Mouse (Mus musculus) kidney, postnatal 0 days (tissue): ENCODE data around the gene Pdlim7. TPM values are rescaled to one million over a fixed set of nuclear protein-coding genes. Genes with fewer than 3 reads are reported as not detected.

ENCODE experiments used
- ATAC-seq: fragments of 200-750 bp; cut with Nextera tagmentation; replicated peaks from 2 replicates; pipeline ENCODE4 v1.8.0; 2017; ENCODE audit warnings: low read depth, moderate number of reproducible peaks, moderate TSS enrichment, moderate library complexity; ENCODE audit not compliant: low FRiP score
- DNase-seq: peaks from one replicate; pipeline ENCODE4 v3.0.0-alpha.2; 2016; ENCODE audit warnings: low spot score
- H3K27ac ChIP-seq: fragments of 300-500 bp; sonication (generic); 2 replicates; pipeline ENCODE4 v1.5.1; 2014; ENCODE audit warnings: mild to moderate bottlenecking
- H3K27me3 ChIP-seq: fragments of 300-500 bp; sonication (generic); 2 replicates; pipeline ENCODE4 v1.6.1; 2014; ENCODE audit warnings: low read length, mixed read lengths; ENCODE audit not compliant: insufficient read depth
- H3K36me3 ChIP-seq: fragments of 300-500 bp; sonication (generic); 2 replicates; pipeline ENCODE4 v1.6.1; 2014; ENCODE audit warnings: low read length, mixed read lengths; ENCODE audit not compliant: insufficient read depth
- H3K4me1 ChIP-seq: fragments of 300-500 bp; sonication (generic); replicated peaks from 2 replicates; pipeline ENCODE4 v1.6.1; 2014; ENCODE audit warnings: antibody characterized with exemption, low read length, mixed read lengths; ENCODE audit not compliant: insufficient read depth
- H3K4me2 ChIP-seq: fragments of 300-500 bp; sonication (generic); 2 replicates; pipeline ENCODE4 v1.6.1; 2014; ENCODE audit warnings: mild to moderate bottlenecking, low read length, moderate library complexity, mixed read lengths
- H3K4me3 ChIP-seq: fragments of 300-500 bp; sonication (generic); replicated peaks from 2 replicates; pipeline ENCODE4 v1.5.1; 2014; ENCODE audit warnings: low read depth, low read length
- H3K9ac ChIP-seq: fragments of 300-500 bp; sonication (generic); 2 replicates; pipeline ENCODE4 v1.6.1; 2014; ENCODE audit warnings: low read depth, low read length
- H3K9me3 ChIP-seq: fragments of 300-500 bp; sonication (generic); replicated peaks from 2 replicates; pipeline ENCODE4 v1.6.1; 2016; ENCODE audit warnings: low read length, inconsistent platforms, mixed read lengths
- CTCF ChIP-seq: IDR thresholded peaks from 2 replicates; pipeline ENCODE4 v1.5.1; 2016; ENCODE audit warnings: antibody characterized with exemption, low read depth, mild to moderate bottlenecking, moderate library complexity
- WGBS: fragments of 180-500 bp; shearing (Covaris S2); extraction: QIAGEN DNeasy Blood & Tissue Kit; methylation state at CpG from one replicate; pipeline ENCODE4 v1.1.7; 2014; 5-methylcytosine and 5-hydroxymethylcytosine counted together
- polyA plus RNA-seq: library from polyadenylated mRNA; unstranded; fragments of >200 nt; fragmentation: Nextera tagmentation; extraction: Ambion mirVana; gene quantifications from 2 replicates; pipeline ENCODE4 v1.2.1, GENCODE M21; 2015

The Pdlim7 gene
- polyA plus RNA-seq, 1 experiment from 2014 or later: 112 TPM

GRCm38 (mm10) chr13:55462965-55463364, 50.5 kb downstream of the Pdlim7 start:
- H3K4me3 ChIP-seq: no peak overlapping the region
- no peak overlapping the region for H3K27ac ChIP-seq
- no peak overlapping the region for H3K9ac ChIP-seq
- no peak overlapping the region for H3K4me2 ChIP-seq
- ATAC-seq: no peak
- 45% methylated on average over 2 of the region's 2 CpGs for WGBS
- peaks cover 12% of the 10 kb centered on the region; the same call in 1 of the 2 replicates for H3K4me1 ChIP-seq
- DNase-seq: no peak
- no peak for TF ChIP-seq CTCF
- no peaks in the 10 kb centered on the region for H3K27me3 ChIP-seq
- peaks cover 26% of the 10 kb centered on the region for H3K36me3 ChIP-seq
- H3K9me3 ChIP-seq: no peaks in the 10 kb centered on the region

- Histone ChIP-seq H3K9ac (no peak overlapping the region), H3K4me2 (no peak overlapping the region), H3K27ac (no peak overlapping the region), H3K9me3 (no peaks in the 10 kb centered on the region), H3K27me3 (no peaks in the 10 kb centered on the region), H3K4me3 (no peak overlapping the region), H3K4me1 (no peaks in the 10 kb centered on the region), H3K36me3 (peaks cover 52% of the 10 kb centered on the region)
- WGBS: 90% methylated on average over 16 of the region's 16 CpGs
- TF ChIP-seq CTCF: no peak
- no peak for ATAC-seq
- DNase-seq: no peak
Observed at GRCm38 (mm10) chr13:55451785-55452549, 61.5 kb downstream of the Pdlim7 start.

- no peak overlapping the region for H3K9ac ChIP-seq
- H3K27me3 ChIP-seq: no peaks in the 10 kb centered on the region
- peaks cover 4% of the 10 kb centered on the region for H3K4me1 ChIP-seq
- H3K9me3 ChIP-seq: no peaks in the 10 kb centered on the region
- H3K27ac ChIP-seq: no peak overlapping the region
- ATAC-seq (no peak), DNase-seq (no peak)
- H3K4me3 ChIP-seq: no peak overlapping the region
- TF ChIP-seq CTCF: no peak
- 90% methylated on average over 10 of the region's 10 CpGs for WGBS
- peaks cover 49% of the 10 kb centered on the region for H3K36me3 ChIP-seq
- no peak overlapping the region for H3K4me2 ChIP-seq
Observed at GRCm38 (mm10) chr13:55451296-55451695, 62.2 kb downstream of the Pdlim7 start.

DNA sequence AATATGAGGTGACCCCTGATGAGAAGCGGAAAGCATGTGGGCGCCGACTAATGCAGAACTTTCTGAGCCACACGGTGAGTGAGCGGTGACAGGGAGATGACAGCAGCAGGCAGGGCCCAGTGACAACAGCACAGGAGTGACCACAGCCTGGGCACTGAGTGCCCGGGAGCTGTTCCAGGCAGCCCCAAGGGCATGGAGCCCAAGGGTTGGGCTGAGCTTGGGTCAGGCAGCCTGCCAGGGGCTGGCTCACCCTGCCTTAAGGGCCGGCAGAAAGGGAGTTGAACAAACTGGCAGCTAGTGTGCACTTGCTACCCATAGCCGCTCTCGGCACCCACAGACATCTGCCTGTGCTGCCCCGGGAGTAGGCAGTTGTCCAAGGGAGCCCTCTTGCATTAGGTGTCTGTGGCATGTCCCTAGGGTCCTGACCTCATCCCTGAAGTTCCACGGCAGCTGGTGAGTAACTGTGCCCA, 62.9 kb downstream of the Pdlim7 start:
- H3K4me3 ChIP-seq: no peak overlapping the region

DNA sequence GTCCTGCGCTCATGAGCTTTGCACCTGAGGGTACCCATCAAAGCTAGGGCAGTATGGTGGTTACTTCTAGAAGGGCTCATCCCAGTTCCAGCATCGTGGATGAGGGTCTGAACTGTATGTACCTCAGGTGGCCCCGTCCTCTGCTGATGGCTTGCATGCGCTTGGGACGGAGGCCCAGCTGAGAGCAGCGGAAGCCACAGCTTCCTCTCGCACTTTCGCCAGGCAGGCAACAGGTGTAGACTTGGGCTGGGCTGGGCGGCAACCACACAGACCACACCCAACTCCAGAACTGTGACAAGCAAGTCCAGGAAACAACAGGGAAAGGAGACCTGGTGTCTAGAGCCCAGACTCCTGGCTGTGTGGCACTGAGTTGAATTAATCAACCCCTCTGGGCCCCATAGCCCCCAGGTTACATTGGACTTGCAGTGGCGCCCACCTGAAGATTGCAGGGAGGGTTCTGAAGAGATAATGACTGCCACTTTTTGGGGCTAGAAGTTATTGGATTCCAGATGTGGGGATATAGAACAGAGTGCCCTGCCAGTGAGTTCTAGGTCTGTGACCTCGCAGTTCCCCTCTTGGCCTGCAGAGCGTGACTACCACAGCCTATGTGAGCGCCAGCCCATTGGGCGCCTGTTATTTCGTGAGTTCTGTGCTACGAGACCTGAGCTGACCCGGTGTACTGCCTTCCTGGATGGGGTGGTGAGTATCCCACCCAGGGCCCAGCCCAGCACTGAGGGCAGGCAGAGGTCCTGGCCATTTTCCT, 63.6 kb downstream of the Pdlim7 start:
- TF ChIP-seq CTCF: no peak
- Histone ChIP-seq H3K27me3 (no peaks in the 10 kb centered on the region), H3K4me1 (peaks cover 9% of the 10 kb centered on the region), H3K36me3 (peaks cover 41% of the 10 kb centered on the region), H3K27ac (no peak overlapping the region), H3K9ac (no peak overlapping the region), H3K4me3 (no peak overlapping the region), H3K9me3 (no peaks in the 10 kb centered on the region), H3K4me2 (no peak overlapping the region)
- WGBS: 87% methylated on average over 17 of the region's 17 CpGs
- ATAC-seq (no peak), DNase-seq (no peak)

More for the DNA sequence above, 62.9 kb downstream of the Pdlim7 start:
- no peak for TF ChIP-seq CTCF
- 88% methylated on average over 11 of the region's 11 CpGs for WGBS
- peaks cover 9% of the 10 kb centered on the region for H3K4me1 ChIP-seq
- H3K9ac ChIP-seq: no peak overlapping the region
- H3K4me2 ChIP-seq: no peak overlapping the region
- H3K36me3 ChIP-seq: peaks cover 44% of the 10 kb centered on the region
- no peaks in the 10 kb centered on the region for H3K27me3 ChIP-seq
- no peak for ATAC-seq
- DNase-seq: no peak
- H3K27ac ChIP-seq: no peak overlapping the region
- H3K9me3 ChIP-seq: no peaks in the 10 kb centered on the region

DNA sequence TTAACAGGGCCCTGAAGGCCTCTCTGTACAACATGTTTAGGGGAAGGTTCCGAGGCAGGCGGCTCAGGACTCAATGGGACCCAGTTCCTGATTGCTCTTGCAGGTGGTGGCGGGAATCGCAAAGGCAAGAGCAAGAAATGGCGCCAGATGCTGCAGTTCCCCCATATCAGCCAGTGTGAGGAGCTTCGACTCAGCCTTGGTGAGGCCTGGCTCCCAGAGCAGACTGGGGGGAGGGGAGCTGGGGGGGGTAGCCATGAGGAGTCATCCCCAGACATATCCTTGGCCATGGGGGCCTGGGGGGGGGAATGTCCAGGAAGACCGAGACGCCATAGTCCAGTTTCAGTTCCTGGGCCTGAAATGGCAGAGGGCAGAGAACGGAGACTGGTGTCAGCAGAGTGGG, 64.3 kb downstream of the Pdlim7 start:
- Histone ChIP-seq H3K9ac (no peak overlapping the region), H3K9me3 (no peaks in the 10 kb centered on the region), H3K4me1 (peaks cover 10% of the 10 kb centered on the region), H3K27ac (no peak overlapping the region), H3K4me3 (no peak overlapping the region), H3K36me3 (peaks cover 38% of the 10 kb centered on the region), H3K27me3 (no peaks in the 10 kb centered on the region), H3K4me2 (no peak overlapping the region)
- no peak for ATAC-seq
- DNase-seq: no peak
- no peak for TF ChIP-seq CTCF
- WGBS: 96% methylated on average over 9 of the region's 9 CpGs
